In genomic region chr11:68703360-68703759, GRCm38 (mm10) we compare ENCODE assay signal across 21 mouse cellular contexts. TPM values are rescaled to one million over a fixed set of nuclear protein-coding genes. Genes with fewer than 3 reads are reported as not detected.
DNase-seq lines count a peak whose midpoint lies in the region; ATAC-seq and TF ChIP-seq lines count a peak whose summit lies in the region.
"Had no signal": no experiment of that assay in that cellular context is flagged by ENCODE, and none has a peak within 500 bp of the region (broad histone marks: within the 10 kb centered on the region; RNA-seq: fewer than 3 reads in every experiment).

No protein-coding gene starts in this region.

- no peak for TF ChIP-seq EP300 in heart, postnatal 0 days (IDR thresholded peaks at IDR 0.05; ENCODE audit: low read depth)

- peaks cover 11% of the 10 kb centered on the region for H3K9me3 ChIP-seq in heart, embryonic 12.5 days (replicated peaks)
- H3K9me3 ChIP-seq in heart, postnatal 0 days (replicated peaks; ENCODE audit: control insufficient read depth, low read length): no peaks in the 10 kb centered on the region
- H3K9me3 ChIP-seq in heart, embryonic 10.5 days: no peaks in the 10 kb centered on the region; the same call in 1 of the 2 replicates
- H3K9me3 ChIP-seq: forebrain, embryonic 15.5 days; hindbrain, embryonic 13.5 days; intestine, embryonic 15.5 days had no signal

- no peak overlapping the region for H3K4me2 ChIP-seq in heart, embryonic 12.5 days
- no peak overlapping the region for H3K4me2 ChIP-seq in heart, postnatal 0 days (ENCODE audit: low read depth, low read length)
- H3K4me2 ChIP-seq: embryonic facial prominence, embryonic 12.5 days; forebrain, embryonic 15.5 days; heart, embryonic 11.5 days; hindbrain, embryonic 13.5 days; intestine, embryonic 15.5 days had no signal

- ATAC-seq in heart, embryonic 12.5 days (ENCODE audit: insufficient number of reproducible peaks, low FRiP score): no peak
- ATAC-seq in heart, postnatal 0 days (ENCODE audit: insufficient read depth, low read depth): no peak
- peak; percentile 63 for ATAC-seq in megakaryocyte-erythroid progenitor cell, adult 5-6 weeks (replicated peaks; ENCODE audit: low FRiP score, low TSS enrichment, poor library complexity, severe bottlenecking)
- ATAC-seq: forebrain, embryonic 15.5 days; intestine, embryonic 15.5 days had no signal

- peaks cover 34% of the 10 kb centered on the region for H3K4me1 ChIP-seq in heart, embryonic 12.5 days (replicated peaks)
- H3K4me1 ChIP-seq in heart, postnatal 0 days (ENCODE audit: control insufficient read depth, insufficient read depth): peaks cover 8% of the 10 kb centered on the region
- H3K4me1 ChIP-seq in heart, embryonic 10.5 days: peaks cover 12% of the 10 kb centered on the region

- no peak overlapping the region for H3K9ac ChIP-seq in heart, embryonic 12.5 days
- no peak overlapping the region for H3K9ac ChIP-seq in heart, postnatal 0 days (replicated peaks; ENCODE audit: low read depth, low read length)
- H3K9ac ChIP-seq: embryonic facial prominence, embryonic 12.5 days; forebrain, embryonic 15.5 days; hindbrain, embryonic 13.5 days; intestine, embryonic 15.5 days had no signal

- WGBS in heart, embryonic 12.5 days: 83% methylated on average over 1 of the region's 1 CpGs
- 42% methylated on average over 1 of the region's 1 CpGs for WGBS in heart, postnatal 0 days
- WGBS in heart, embryonic 10.5 days: 85% methylated on average over 1 of the region's 1 CpGs

- TF ChIP-seq CTCF in heart, postnatal 0 days (IDR thresholded peaks at IDR 0.05; ENCODE audit: low read depth): no peak

- intact Hi-C loops in left cerebral cortex, postnatal 10 days (cut with DNase I): no loop called here

- no peak for DNase-seq in heart, adult 18-20 months
- no peak for DNase-seq in heart, postnatal 0 days (ENCODE audit: low spot score)
- no peak for DNase-seq in heart, embryonic 10.5 days (ENCODE audit: low spot score)
- peak; percentile 8 for DNase-seq in MEL-GATA-1-ER (ENCODE audit: extremely low read depth, low read depth)
- DNase-seq in left cerebral cortex, postnatal 10 days (ENCODE audit: extremely low spot score in 1 of 2, low spot score in 2 of 2): no peak
- DNase-seq: adrenal gland, adult 8-10 months; adrenal gland, postnatal 36 days; cerebellum, adult 11 months; cerebellum, adult 8-10 months; cerebellum, postnatal 14 days; embryo, embryonic 11 days; gastrocnemius, postnatal 14 days; kidney, adult 18-20 months had no signal

- H3K36me3 ChIP-seq in heart, embryonic 12.5 days: peaks cover 76% of the 10 kb centered on the region
- H3K36me3 ChIP-seq in heart, postnatal 0 days (replicated peaks; ENCODE audit: control insufficient read depth, insufficient read depth, low read length): peaks cover 56% of the 10 kb centered on the region
- H3K36me3 ChIP-seq in heart, embryonic 10.5 days: peaks cover 88% of the 10 kb centered on the region

- no peak overlapping the region for H3K4me3 ChIP-seq in heart, embryonic 12.5 days
- no peak overlapping the region for H3K4me3 ChIP-seq in heart, postnatal 0 days (ENCODE audit: low read depth, low read length)
- no peak overlapping the region for H3K4me3 ChIP-seq in heart, embryonic 10.5 days
- H3K4me3 ChIP-seq: embryonic facial prominence, embryonic 12.5 days; forebrain, embryonic 15.5 days; hindbrain, embryonic 13.5 days; intestine, embryonic 15.5 days had no signal

- H3K27ac ChIP-seq in heart, embryonic 12.5 days (ENCODE audit: poor library complexity, severe bottlenecking): peak overlapping the region; percentile 32; the same call in 1 of the 2 replicates
- H3K27ac ChIP-seq in heart, postnatal 0 days (ENCODE audit: low read depth): peak overlapping the region; percentile 26; the same call in 1 of the 2 replicates
- H3K27ac ChIP-seq in heart, embryonic 10.5 days: no peak overlapping the region
- H3K27ac ChIP-seq: embryonic facial prominence, embryonic 12.5 days; forebrain, embryonic 15.5 days; hindbrain, embryonic 13.5 days; intestine, embryonic 15.5 days had no signal

- no peaks in the 10 kb centered on the region for H3K27me3 ChIP-seq in heart, embryonic 12.5 days (replicated peaks)
- no peaks in the 10 kb centered on the region for H3K27me3 ChIP-seq in heart, postnatal 0 days (ENCODE audit: control insufficient read depth, insufficient read depth, low read length)
- H3K27me3 ChIP-seq in heart, embryonic 10.5 days (ENCODE audit: insufficient read depth, poor library complexity, severe bottlenecking): no peaks in the 10 kb centered on the region
- H3K27me3 ChIP-seq: CH12.LX; embryonic facial prominence, embryonic 12.5 days; forebrain, embryonic 15.5 days; hindbrain, embryonic 13.5 days; intestine, embryonic 15.5 days had no signal

RNA-seq across cellular contexts. Expression of gene Myh10, which starts 12.0 kb away (rescaled TPM):
- 219 and 235 TPM in 2 replicates for polyA plus RNA-seq in heart, embryonic 12.5 days (2016; fragmentation: Nextera tagmentation; extraction: Ambion mirVana)
- total RNA-seq in heart, adult 18-20 months (2021): 10 to 100 TPM; 19.3 to 20.3 TPM
- total RNA-seq in heart, postnatal 0 days (2014; rRNA removed; ENCODE audit: low replicate concordance): 82.8 and 150 TPM in 2 replicates
- 34.9 and 39.5 TPM in 2 replicates for polyA plus RNA-seq in heart, postnatal 0 days (2015; fragmentation: Nextera tagmentation; extraction: Ambion mirVana)
- 181 and 184 TPM in 2 replicates for polyA plus RNA-seq in heart, embryonic 10.5 days (2016; fragmentation: Nextera tagmentation; extraction: Ambion mirVana)
- 100 and 113 TPM in 2 replicates for total RNA-seq in megakaryocyte-erythroid progenitor cell, adult 5-6 weeks (2014; fragmentation: Nextera tagmentation)
- total RNA-seq in megakaryocyte-erythroid progenitor cell, adult 5-6 weeks (2017): 42.2 and 49.5 TPM in 2 replicates
- 100 to 1,000 TPM; 210 to 217 TPM for total RNA-seq in left cerebral cortex, postnatal 10 days (2021)
